9 mouse cellular contexts compared by ENCODE assay signal in the genomic region with DNA sequence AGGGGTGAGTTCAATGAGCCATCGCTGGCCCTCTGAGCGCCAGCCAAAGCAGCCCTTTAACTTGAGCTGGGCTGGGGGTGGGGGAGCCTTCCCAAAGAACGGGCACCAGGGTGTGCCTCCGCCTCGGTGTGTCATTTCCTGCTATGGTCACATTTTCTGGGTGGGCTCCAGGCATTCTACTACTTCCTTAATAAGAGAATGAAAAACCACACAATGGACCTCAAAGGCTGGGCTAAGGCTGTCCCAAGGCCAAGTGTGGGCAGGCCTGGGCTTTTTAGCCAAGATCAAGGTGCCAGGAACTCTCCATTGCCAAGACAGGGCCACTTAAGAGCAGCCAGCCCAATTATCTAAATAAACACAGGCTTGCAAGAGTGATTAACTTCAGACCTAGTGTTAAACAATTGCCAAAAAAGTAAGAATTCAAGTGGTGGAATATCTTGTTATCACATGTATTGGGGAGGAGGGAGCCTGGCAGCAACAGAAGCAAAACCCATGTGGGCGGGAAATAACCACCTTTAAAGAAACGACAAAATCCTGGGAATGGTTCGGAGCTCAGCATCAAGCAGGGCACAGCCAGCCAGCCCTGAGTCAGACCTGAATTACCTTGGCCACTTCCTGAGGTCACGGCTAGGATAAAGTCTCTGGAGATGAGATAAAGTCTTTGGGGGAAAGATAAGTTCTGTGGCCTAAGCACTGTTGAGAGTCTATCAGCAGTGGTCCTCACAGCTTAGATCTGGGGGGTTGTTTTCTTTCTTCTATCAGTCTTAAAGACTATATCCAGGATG. TPM values are rescaled to one million over a fixed set of nuclear protein-coding genes. Genes with fewer than 3 reads are reported as not detected.
A peak's percentile ranks its signal among the peaks of the same experiment; 100 is the strongest.
DNase-seq lines count a peak whose midpoint lies in the region; ATAC-seq and TF ChIP-seq lines count a peak whose summit lies in the region.
"Had no signal": no experiment of that assay in that cellular context is flagged by ENCODE, and none has a peak within 500 bp of the region (broad histone marks: within the 10 kb centered on the region; RNA-seq: fewer than 3 reads in every experiment).

No protein-coding gene starts in this region.

- no peak for TF ChIP-seq CTCF in brain, embryonic 14.5 days (IDR thresholded peaks at IDR 0.05; ENCODE audit: borderline replicate concordance, extremely low read depth, insufficient read depth, insufficient read length)
- no peak for TF ChIP-seq CTCF in intestine, postnatal 0 days (IDR thresholded peaks at IDR 0.05; ENCODE audit: low read depth)

- DNase-seq in kidney, adult 9 months: peak; percentile 30
- DNase-seq in brain, embryonic 14.5 days (ENCODE audit: low read depth): peak; percentile 71
- no peak for DNase-seq in left cerebral cortex, postnatal 4 days
- DNase-seq in embryo, embryonic 11 days: no peak
- DNase-seq: liver, embryonic 13.5 days had no signal

- H3K9ac ChIP-seq in kidney, embryonic 16.5 days (replicated peaks; ENCODE audit: low read length): no peak overlapping the region
- no peak overlapping the region for H3K9ac ChIP-seq in heart, embryonic 14.5 days (ENCODE audit: low read length)
- H3K9ac ChIP-seq in intestine, postnatal 0 days (ENCODE audit: low read depth, low read length): no peak overlapping the region
- H3K9ac ChIP-seq: liver, embryonic 13.5 days had no signal

- no peak overlapping the region for H3K4me2 ChIP-seq in kidney, embryonic 16.5 days (replicated peaks; ENCODE audit: low read depth, low read length)
- H3K4me2 ChIP-seq in heart, embryonic 14.5 days (ENCODE audit: low read length): no peak overlapping the region
- H3K4me2 ChIP-seq in intestine, postnatal 0 days (replicated peaks; ENCODE audit: low read depth): no peak overlapping the region
- H3K4me2 ChIP-seq: liver, embryonic 13.5 days had no signal

- 0 out of 2 replicates have a peak, but pooled peaks cover 4% of the 10 kb centered on the region for H3K9me3 ChIP-seq in kidney, embryonic 16.5 days (ENCODE audit: low read length)
- 0 out of 2 replicates have a peak, but pooled peaks cover 3% of the 10 kb centered on the region for H3K9me3 ChIP-seq in heart, embryonic 14.5 days (ENCODE audit: control insufficient read depth, low read length)
- no peaks in the 10 kb centered on the region for H3K9me3 ChIP-seq in intestine, postnatal 0 days (ENCODE audit: control insufficient read depth)
- H3K9me3 ChIP-seq: liver, embryonic 13.5 days had no signal

- 57% methylated on average over 9 of the region's 9 CpGs for WGBS in kidney, embryonic 16.5 days
- 49% methylated on average over 9 of the region's 9 CpGs for WGBS in heart, embryonic 14.5 days
- 60% methylated on average over 9 of the region's 9 CpGs for WGBS in intestine, postnatal 0 days

- TF ChIP-seq POLR2A in brain, embryonic 14.5 days (IDR thresholded peaks at IDR 0.05; ENCODE audit: borderline replicate concordance, extremely low read depth, insufficient read depth, insufficient read length, poor library complexity, severe bottlenecking): no peak

- H3K36me3 ChIP-seq in kidney, embryonic 16.5 days (ENCODE audit: insufficient read depth, low read length): no peaks in the 10 kb centered on the region
- no peaks in the 10 kb centered on the region for H3K36me3 ChIP-seq in heart, embryonic 14.5 days (ENCODE audit: control insufficient read depth, insufficient read depth, low read length)
- no peaks in the 10 kb centered on the region for H3K36me3 ChIP-seq in intestine, postnatal 0 days (ENCODE audit: control insufficient read depth, insufficient read depth)
- H3K36me3 ChIP-seq: liver, embryonic 13.5 days had no signal

- H3K27me3 ChIP-seq in kidney, embryonic 16.5 days (ENCODE audit: insufficient read depth, low read length): no peaks in the 10 kb centered on the region
- no peaks in the 10 kb centered on the region for H3K27me3 ChIP-seq in heart, embryonic 14.5 days (ENCODE audit: control insufficient read depth, insufficient read depth, low read length)
- 0 out of 2 replicates have a peak, but pooled peaks cover 4% of the 10 kb centered on the region for H3K27me3 ChIP-seq in intestine, postnatal 0 days (replicated peaks; ENCODE audit: control insufficient read depth, insufficient read depth, low read length)

- intact Hi-C loops in left cerebral cortex, postnatal 4 days (cut with DNase I): no loop called here

- no peak for ATAC-seq in kidney, embryonic 16.5 days (ENCODE audit: low FRiP score, low TSS enrichment)
- ATAC-seq in heart, embryonic 14.5 days (ENCODE audit: insufficient number of reproducible peaks, insufficient read depth, low FRiP score, low read depth): peak; percentile 73
- ATAC-seq in megakaryocyte, adult 5-6 weeks (ENCODE audit: poor library complexity, severe bottlenecking): peak; percentile 59
- ATAC-seq in intestine, postnatal 0 days: no peak

- H3K4me3 ChIP-seq in kidney, embryonic 16.5 days (ENCODE audit: low read length): no peak overlapping the region
- no peak overlapping the region for H3K4me3 ChIP-seq in heart, embryonic 14.5 days (ENCODE audit: control insufficient read depth in 1 of 2, insufficient read depth in 1 of 2, low read depth in 1 of 2, low read length in 2 of 2)
- no peak overlapping the region for H3K4me3 ChIP-seq in intestine, postnatal 0 days (ENCODE audit: low read depth, low read length)
- H3K4me3 ChIP-seq: liver, embryonic 13.5 days had no signal

- no peak overlapping the region for H3K27ac ChIP-seq in kidney, embryonic 16.5 days (ENCODE audit: low read length)
- peak overlapping the region; percentile 14 to 55 for H3K27ac ChIP-seq in heart, embryonic 14.5 days (replicated peaks in 1 of 2; ENCODE audit: control insufficient read depth in 1 of 2, insufficient read depth in 1 of 2, low read depth in 2 of 2, low read length in 2 of 2)
- H3K27ac ChIP-seq in intestine, postnatal 0 days (ENCODE audit: low read depth, low read length): no peak overlapping the region
- H3K27ac ChIP-seq: liver, embryonic 13.5 days had no signal

- H3K4me1 ChIP-seq in kidney, embryonic 16.5 days (ENCODE audit: insufficient read depth, low read length): peaks cover 21% of the 10 kb centered on the region
- peaks cover 22 to 30% of the 10 kb centered on the region in 2 experiments for H3K4me1 ChIP-seq in heart, embryonic 14.5 days (ENCODE audit: control insufficient read depth in 2 of 2, insufficient read depth in 2 of 2, low read length in 2 of 2)
- no peaks in the 10 kb centered on the region for H3K4me1 ChIP-seq in intestine, postnatal 0 days (replicated peaks; ENCODE audit: control insufficient read depth, insufficient read depth, low read length)

RNA-seq across cellular contexts. Expression of a gene that starts 48.9 kb away (rescaled TPM):
- 43.0 and 44.0 TPM in 2 replicates for polyA plus RNA-seq in kidney, embryonic 16.5 days (2015; fragmentation: Nextera tagmentation; extraction: Ambion mirVana)
- polyA plus RNA-seq in brain, embryonic 14.5 days (2012; rRNA removed): 23.0 and 24.4 TPM in 2 replicates
- 35.6 and 36.6 TPM in 2 replicates for polyA plus RNA-seq in heart, embryonic 14.5 days (2014; fragmentation: Nextera tagmentation; extraction: Ambion mirVana)
- total RNA-seq in megakaryocyte, adult 5-6 weeks (2015): 8.8 and 13.9 TPM in 2 replicates
- 14.9 and 24.4 TPM in 2 replicates for total RNA-seq in megakaryocyte, adult 5-6 weeks (2017)
- polyA plus RNA-seq in intestine, postnatal 0 days (2015; fragmentation: Nextera tagmentation; extraction: Ambion mirVana): 20.1 and 22.1 TPM in 2 replicates
- total RNA-seq in left cerebral cortex, postnatal 4 days (2021): 10 to 100 TPM; 31.6 to 35.8 TPM

RNA-seq across cellular contexts. Expression of a gene that starts 59.5 kb away (rescaled TPM):
- polyA plus RNA-seq in kidney, embryonic 16.5 days (2015; fragmentation: Nextera tagmentation; extraction: Ambion mirVana): 0.64 and 0.82 TPM in 2 replicates
- 2.2 and 3.7 TPM in 2 replicates for polyA plus RNA-seq in brain, embryonic 14.5 days (2012; rRNA removed)
- polyA plus RNA-seq in heart, embryonic 14.5 days (2014; fragmentation: Nextera tagmentation; extraction: Ambion mirVana): 3.0 and 3.3 TPM in 2 replicates
- not detected in 2 replicates for total RNA-seq in megakaryocyte, adult 5-6 weeks (2015)
- not detected in 2 replicates for total RNA-seq in megakaryocyte, adult 5-6 weeks (2017)
- 0.68 and 0.69 TPM in 2 replicates for polyA plus RNA-seq in intestine, postnatal 0 days (2015; fragmentation: Nextera tagmentation; extraction: Ambion mirVana)
- 1 to 10 TPM in 1 of 2 experiments, under 1 TPM in 1; 0.96 to 1.4 TPM for total RNA-seq in left cerebral cortex, postnatal 4 days (2021)

Comparison
In these comparisons a context has a peak if more than half of its experiments do, and no peak if none do; other contexts are left out.
1. DNase-seq: peak in kidney, adult 9 months (single experiment) and brain, embryonic 14.5 days (single experiment); none in left cerebral cortex, postnatal 4 days (single experiment) and embryo, embryonic 11 days (single experiment).
2. ATAC-seq: peak in heart, embryonic 14.5 days (single experiment) and megakaryocyte, adult 5-6 weeks (single experiment); none in kidney, embryonic 16.5 days (single experiment) and intestine, postnatal 0 days (single experiment).
3. H3K27ac ChIP-seq: peak in heart, embryonic 14.5 days (2 of 2); none in kidney, embryonic 16.5 days (single experiment) and intestine, postnatal 0 days (single experiment).